Mouse (Mus musculus) thymus, adult 2 months (tissue): Measurements from ENCODE around the gene Mgmt. TPM values are rescaled to one million over a fixed set of nuclear protein-coding genes. Genes with fewer than 3 reads are reported as not detected.

ENCODE experiments used
- DNase-seq: peaks from one replicate; pipeline ENCODE4 v3.0.0; 2021
- H3K27ac ChIP-seq: fragments of 200-500 bp; 2 replicates; pipeline ENCODE4 v1.5.1; 2012; ENCODE audit warnings: low read length, control low read depth; ENCODE audit not compliant: control insufficient read depth, insufficient read depth
- H3K27me3 ChIP-seq: fragments of 200-500 bp; 2 replicates; pipeline ENCODE4 v1.6.1; 2012; ENCODE audit warnings: mild to moderate bottlenecking, low read length, moderate library complexity, mixed read lengths; ENCODE audit not compliant: control insufficient read depth, insufficient read depth
- H3K36me3 ChIP-seq: fragments of 200-500 bp; 2 replicates; pipeline ENCODE4 v1.6.1; 2012; ENCODE audit warnings: mild to moderate bottlenecking, low read length, moderate library complexity; ENCODE audit not compliant: control insufficient read depth, insufficient read depth
- H3K4me1 ChIP-seq: fragments of 200-500 bp; replicated peaks from 2 replicates; pipeline ENCODE4 v1.6.1; 2012; ENCODE audit warnings: low read length; ENCODE audit not compliant: control insufficient read depth, insufficient read depth
- H3K4me3 ChIP-seq: fragments of 200-500 bp; 2 replicates; pipeline ENCODE4 v1.5.1; 2012; ENCODE audit warnings: mild to moderate bottlenecking, low read length, control low read depth, moderate library complexity; ENCODE audit not compliant: control insufficient read depth, insufficient read depth
- CTCF ChIP-seq: fragments of 200-500 bp; IDR thresholded peaks from 2 replicates; pipeline ENCODE4 v1.5.1; 2012; ENCODE audit warnings: mild to moderate bottlenecking, control low read depth, low read length, moderate library complexity, borderline replicate concordance; ENCODE audit not compliant: control insufficient read depth, poor library complexity, insufficient read depth; ENCODE audit errors: extremely low read depth
- POLR2A ChIP-seq: fragments of 200-500 bp; IDR thresholded peaks from 2 replicates; pipeline ENCODE4 v1.6.1; 2012; ENCODE audit warnings: mild to moderate bottlenecking, low read length, control low read depth, moderate library complexity; ENCODE audit not compliant: control insufficient read depth, poor library complexity, insufficient read depth; ENCODE audit errors: extremely low read depth
- WGBS: fragments of 180-500 bp; shearing (Covaris S2); methylation state at CpG from one replicate; pipeline ENCODE4 v1.1.7; 2018; 5-methylcytosine and 5-hydroxymethylcytosine counted together
- polyA plus RNA-seq: library from polyadenylated mRNA; depleted of rRNA; stranded (reverse); fragments of >200 nt; gene quantifications from 2 replicates; pipeline ENCODE4 v1.2.3, GENCODE M21; 2012

Gene Mgmt
- polyA plus RNA-seq, 1 experiment = 2.9 TPM

GRCm38 (mm10) chr7:136972361-136972760 lies 77.9 kb downstream of the Mgmt start:
- WGBS = 98% methylated on average over 7 of the region's 7 CpGs
- no peaks in the 10 kb centered on the region for H3K36me3 ChIP-seq
- no peak overlapping the region for H3K4me3 ChIP-seq
- TF ChIP-seq POLR2A (no peak), CTCF (no peak)
- DNase-seq = no peak
- H3K4me1 ChIP-seq = no peaks in the 10 kb centered on the region
- no peaks in the 10 kb centered on the region for H3K27me3 ChIP-seq
- no peak overlapping the region for H3K27ac ChIP-seq

- Histone ChIP-seq H3K4me1 (no peaks in the 10 kb centered on the region), H3K4me3 (no peak overlapping the region), H3K36me3 (no peaks in the 10 kb centered on the region), H3K27me3 (no peaks in the 10 kb centered on the region), H3K27ac (no peak overlapping the region)
- WGBS = 94% methylated on average over 5 of the region's 5 CpGs
- TF ChIP-seq POLR2A (no peak), CTCF (no peak)
- DNase-seq = no peak
These were observed 80.6 kb downstream of the Mgmt start for GRCm38 (mm10) chr7:136975001-136975400.

- 97% methylated on average over 15 of the region's 15 CpGs for WGBS
- no peak for DNase-seq
- H3K4me1 ChIP-seq = no peaks in the 10 kb centered on the region
- no peak overlapping the region for H3K4me3 ChIP-seq
- no peaks in the 10 kb centered on the region for H3K27me3 ChIP-seq
- H3K27ac ChIP-seq = no peak overlapping the region
- TF ChIP-seq POLR2A (no peak), CTCF (no peak)
- H3K36me3 ChIP-seq = no peaks in the 10 kb centered on the region
These were observed 103.0 kb downstream of the Mgmt start for GRCm38 (mm10) chr7:136997456-136997855.

GRCm38 (mm10) chr7:137000703-137001102 lies 106.3 kb downstream of the Mgmt start:
- H3K27ac ChIP-seq = no peak overlapping the region
- H3K36me3 ChIP-seq = no peaks in the 10 kb centered on the region
- H3K4me1 ChIP-seq = no peaks in the 10 kb centered on the region
- no peak overlapping the region for H3K4me3 ChIP-seq
- no peaks in the 10 kb centered on the region for H3K27me3 ChIP-seq
- no peak for DNase-seq
- TF ChIP-seq CTCF (no peak), POLR2A (no peak)
- 95% methylated on average over 11 of the region's 11 CpGs for WGBS

DNA sequence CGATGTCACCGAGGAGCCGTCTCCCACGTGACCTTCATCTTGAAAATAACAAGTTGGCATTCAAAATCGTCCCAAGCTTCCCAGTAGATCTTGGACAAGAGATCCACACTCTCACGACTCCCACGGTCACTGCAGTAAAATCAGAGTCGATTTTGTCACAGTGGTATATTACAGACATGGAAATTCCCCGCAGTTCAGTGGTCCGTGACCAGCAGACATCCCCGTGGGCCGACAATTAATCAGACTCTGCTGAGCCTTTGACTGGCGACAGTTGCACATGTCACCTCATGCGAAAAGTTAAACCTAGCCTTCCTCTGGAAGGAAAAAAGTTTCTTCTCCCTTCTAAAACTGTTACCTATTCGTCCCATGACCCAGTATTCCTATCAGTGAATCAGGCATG lies 106.8 kb downstream of the Mgmt start:
- Histone ChIP-seq H3K4me3 (no peak overlapping the region), H3K4me1 (no peaks in the 10 kb centered on the region), H3K27me3 (no peaks in the 10 kb centered on the region), H3K27ac (no peak overlapping the region), H3K36me3 (no peaks in the 10 kb centered on the region)
- WGBS = 93% methylated on average over 15 of the region's 15 CpGs
- TF ChIP-seq POLR2A (no peak), CTCF (no peak)
- DNase-seq = no peak

GRCm38 (mm10) chr7:137001783-137002182 lies 107.4 kb downstream of the Mgmt start:
- TF ChIP-seq POLR2A (no peak), CTCF (no peak)
- H3K4me1 ChIP-seq = no peaks in the 10 kb centered on the region
- H3K36me3 ChIP-seq = no peaks in the 10 kb centered on the region
- H3K27ac ChIP-seq = no peak overlapping the region
- 44% methylated on average over 5 of the region's 5 CpGs for WGBS
- DNase-seq = no peak
- H3K27me3 ChIP-seq = no peaks in the 10 kb centered on the region
- no peak overlapping the region for H3K4me3 ChIP-seq

- WGBS = 93% methylated on average over 3 of the region's 3 CpGs
- no peak for DNase-seq
- Histone ChIP-seq H3K4me1 (no peaks in the 10 kb centered on the region), H3K4me3 (no peak overlapping the region), H3K27me3 (no peaks in the 10 kb centered on the region), H3K36me3 (no peaks in the 10 kb centered on the region), H3K27ac (no peak overlapping the region)
- TF ChIP-seq CTCF (no peak), POLR2A (no peak)
These were observed 108.0 kb downstream of the Mgmt start for GRCm38 (mm10) chr7:137002431-137002830.
